Mouse (Mus musculus): ENCODE data around the gene Rab32.
"Not testable (repeated sequence)": the region's sequence is repeated elsewhere in the genome, so short reads cannot be mapped to it uniquely, and the experiment has no call there.

The Rab32 gene

DNA sequence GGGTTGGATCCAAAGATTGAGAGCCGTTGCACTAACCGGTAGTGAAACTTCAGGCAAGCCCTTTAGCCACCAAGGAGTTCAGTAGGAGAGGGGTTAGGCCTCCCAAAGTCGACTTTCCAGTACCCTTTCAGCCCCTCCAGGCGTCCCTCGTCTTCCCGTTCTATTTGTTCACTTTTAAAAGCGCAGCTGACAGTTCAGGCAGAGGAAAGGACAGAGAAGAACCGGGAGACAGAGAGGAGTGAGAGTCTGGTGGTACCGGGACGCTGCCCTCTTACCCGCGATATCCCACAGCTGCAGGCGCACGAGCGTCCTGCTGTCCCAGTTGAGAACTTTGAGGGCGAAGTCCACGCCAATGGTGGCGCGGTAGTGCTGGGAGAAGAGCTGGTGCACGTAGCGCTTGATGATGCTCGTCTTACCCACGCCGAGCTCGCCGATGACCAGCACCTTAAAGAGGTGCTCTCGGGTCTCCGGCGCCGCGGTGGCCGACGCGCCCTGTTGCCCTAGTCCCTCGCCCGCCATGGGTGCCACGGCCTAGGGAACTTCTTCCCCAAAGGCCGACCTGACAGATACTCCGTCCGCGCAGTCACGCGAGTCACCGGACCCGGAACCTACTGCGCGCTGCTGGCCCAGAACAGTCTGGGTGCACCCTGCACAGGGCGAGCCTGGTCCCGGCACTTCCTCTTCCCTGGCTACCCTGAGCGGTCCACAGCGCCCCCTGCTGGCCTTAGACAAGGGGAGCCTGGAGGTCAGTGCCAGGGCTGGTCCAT is at the start of gene Rab32:
TSS of gene Rab32 (minus strand) at position 696 of the 767 bp plus-strand sequence.
- no peaks in the 10 kb centered on the region for H3K36me3 ChIP-seq (ENCODE audit: insufficient read depth, low read length)
- TF ChIP-seq POU5F1 (IDR thresholded peaks at IDR 0.05; ENCODE audit: borderline replicate concordance, low read length) (no peak), NANOG (IDR thresholded peaks at IDR 0.05; ENCODE audit: borderline replicate concordance, low read length) (no peak), CTCF (conservative IDR thresholded peaks at IDR 0.05; ENCODE audit: low read length) (peak; percentile 80)
- peaks cover 3% of the 10 kb centered on the region; the same call in 1 of the 2 replicates for H3K9me3 ChIP-seq (ENCODE audit: low read length)
- H3K4me3 ChIP-seq (replicated peaks; ENCODE audit: low read length), result peak within 1 kb of the TSS; percentile 83
- peaks cover 20% of the 10 kb centered on the region for H3K27me3 ChIP-seq (ENCODE audit: insufficient read depth, low read length)
- peaks cover 4% of the 10 kb centered on the region; the same call in 1 of the 2 replicates for H3K4me1 ChIP-seq (replicated peaks; ENCODE audit: low read depth, low read length)

GRCm38 (mm10) chr10:10600771-10601170 is 42.7 kb upstream of the Rab32 start:
- Histone ChIP-seq H3K36me3 (ENCODE audit: insufficient read depth, low read length) (no peaks in the 10 kb centered on the region), H3K4me3 (replicated peaks; ENCODE audit: low read length) (no peak overlapping the region), H3K9me3 (ENCODE audit: low read length) (no peaks in the 10 kb centered on the region), H3K27me3 (ENCODE audit: insufficient read depth, low read length) (no peaks in the 10 kb centered on the region), H3K4me1 (replicated peaks; ENCODE audit: low read depth, low read length) (no peaks in the 10 kb centered on the region)
- TF ChIP-seq CTCF (conservative IDR thresholded peaks at IDR 0.05; ENCODE audit: low read length) (no peak), POU5F1 (IDR thresholded peaks at IDR 0.05; ENCODE audit: borderline replicate concordance, low read length) (no peak), NANOG (IDR thresholded peaks at IDR 0.05; ENCODE audit: borderline replicate concordance, low read length) (no peak)

GRCm38 (mm10) chr10:10597495-10597894 is 39.4 kb upstream of the Rab32 start:
- H3K4me3 ChIP-seq (replicated peaks; ENCODE audit: low read length); H3K4me1 ChIP-seq (replicated peaks; ENCODE audit: low read depth, low read length); H3K9me3 ChIP-seq (ENCODE audit: low read length); H3K27me3 ChIP-seq (ENCODE audit: insufficient read depth, low read length); H3K36me3 ChIP-seq (ENCODE audit: insufficient read depth, low read length): not testable (repeated sequence)

DNA sequence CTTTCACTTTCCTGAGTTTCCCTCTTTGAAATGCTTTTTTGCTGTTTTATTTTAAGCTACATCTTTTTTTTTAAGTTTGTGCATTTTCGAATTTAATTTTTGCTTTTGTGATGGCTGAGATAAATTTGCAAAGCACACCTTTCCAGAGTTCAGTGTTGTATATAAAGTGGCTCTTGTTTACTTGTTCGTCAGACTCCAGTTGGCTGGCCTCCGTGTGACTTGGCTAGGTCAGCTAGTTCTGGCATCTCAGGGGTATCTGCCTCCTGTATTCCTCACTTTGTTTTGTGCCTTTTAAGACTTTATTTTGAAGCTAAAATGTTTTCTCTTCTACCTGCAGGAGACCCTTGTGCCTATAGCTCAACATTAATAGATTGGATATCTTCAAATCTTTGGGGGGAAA is 22.7 kb upstream of the Rab32 start:
- Histone ChIP-seq H3K9me3 (ENCODE audit: low read length) (peaks cover 24% of the 10 kb centered on the region), H3K4me1 (replicated peaks; ENCODE audit: low read depth, low read length) (no peaks in the 10 kb centered on the region), H3K4me3 (replicated peaks; ENCODE audit: low read length) (no peak overlapping the region), H3K36me3 (ENCODE audit: insufficient read depth, low read length) (no peaks in the 10 kb centered on the region), H3K27me3 (ENCODE audit: insufficient read depth, low read length) (no peaks in the 10 kb centered on the region)
- TF ChIP-seq CTCF (conservative IDR thresholded peaks at IDR 0.05; ENCODE audit: low read length), result no peak
- TF ChIP-seq POU5F1 (IDR thresholded peaks at IDR 0.05; ENCODE audit: borderline replicate concordance, low read length), result no peak
- TF ChIP-seq NANOG (IDR thresholded peaks at IDR 0.05; ENCODE audit: borderline replicate concordance, low read length), result no peak

DNA sequence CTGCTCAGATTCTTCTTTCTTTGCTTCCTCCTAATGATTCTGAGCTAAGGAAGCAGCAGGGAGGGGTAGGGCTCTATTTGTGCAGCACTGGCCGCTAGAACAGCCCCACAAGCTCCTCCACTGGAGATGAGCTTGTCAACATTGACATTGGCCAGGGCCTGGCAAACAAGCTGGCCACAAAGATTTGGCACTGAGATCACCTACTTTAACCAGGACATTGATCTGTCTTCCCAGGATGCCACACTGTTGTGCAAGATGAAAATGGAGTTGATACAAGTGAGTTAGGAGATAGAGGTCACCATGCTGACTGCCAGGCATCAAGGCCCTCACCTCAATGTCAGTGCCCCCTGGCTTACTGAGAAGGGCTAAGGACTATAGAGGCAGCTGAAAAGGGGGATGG is 21.8 kb upstream of the Rab32 start:
- Histone ChIP-seq H3K9me3 (ENCODE audit: low read length) (peaks cover 24% of the 10 kb centered on the region), H3K4me3 (replicated peaks; ENCODE audit: low read length) (no peak overlapping the region), H3K27me3 (ENCODE audit: insufficient read depth, low read length) (no peaks in the 10 kb centered on the region), H3K36me3 (ENCODE audit: insufficient read depth, low read length) (no peaks in the 10 kb centered on the region), H3K4me1 (replicated peaks; ENCODE audit: low read depth, low read length) (no peaks in the 10 kb centered on the region)
- TF ChIP-seq NANOG (IDR thresholded peaks at IDR 0.05; ENCODE audit: borderline replicate concordance, low read length) (no peak), POU5F1 (IDR thresholded peaks at IDR 0.05; ENCODE audit: borderline replicate concordance, low read length) (no peak), CTCF (conservative IDR thresholded peaks at IDR 0.05; ENCODE audit: low read length) (no peak)

DNA sequence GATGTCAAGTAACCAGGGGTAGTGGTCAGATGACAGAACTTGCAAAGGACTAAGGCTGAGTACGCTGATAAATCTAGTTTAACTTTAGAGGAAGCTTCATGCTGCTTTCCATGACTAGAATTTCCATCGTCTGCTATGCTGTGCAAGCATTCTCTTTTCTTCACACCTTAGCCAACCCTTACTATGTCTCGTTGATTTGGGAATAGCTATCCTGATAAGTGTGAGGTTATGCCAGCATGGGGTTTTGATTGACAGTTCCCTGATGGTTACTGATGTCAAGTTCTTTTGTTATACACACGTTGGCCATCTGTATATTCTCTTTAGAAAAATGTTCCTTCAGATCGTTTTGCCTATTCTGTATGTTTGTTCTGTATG is 259 bp upstream of the Rab32 start:
- no peak for TF ChIP-seq NANOG (IDR thresholded peaks at IDR 0.05; ENCODE audit: borderline replicate concordance, low read length)
- no peak for TF ChIP-seq POU5F1 (IDR thresholded peaks at IDR 0.05; ENCODE audit: borderline replicate concordance, low read length)
- TF ChIP-seq CTCF (conservative IDR thresholded peaks at IDR 0.05; ENCODE audit: low read length), result no peak

DNA sequence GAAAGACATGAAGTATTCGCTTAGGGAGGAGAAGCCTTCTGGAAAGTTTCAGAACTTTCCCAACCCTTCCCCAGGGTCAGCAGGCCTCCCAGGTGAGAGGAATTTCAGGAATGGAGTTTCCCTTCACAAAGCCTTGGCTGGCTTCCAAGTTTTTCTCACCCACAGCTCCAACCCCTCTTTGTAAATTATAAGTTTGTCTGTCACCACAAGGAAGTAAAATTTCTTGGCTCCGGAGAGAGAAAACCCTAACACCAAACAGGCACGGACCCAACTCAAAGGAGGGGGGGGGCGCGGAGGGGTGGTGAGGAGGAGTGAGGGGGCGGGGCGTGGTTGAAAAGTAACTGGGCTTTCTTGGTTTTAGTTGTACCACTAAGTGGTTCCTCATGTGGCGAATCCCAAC is 980 bp downstream of the Rab32 start:
- Histone ChIP-seq H3K27me3 (ENCODE audit: insufficient read depth, low read length) (peaks cover 20% of the 10 kb centered on the region), H3K4me3 (replicated peaks; ENCODE audit: low read length) (no peak overlapping the region), H3K9me3 (ENCODE audit: low read length) (peaks cover 3% of the 10 kb centered on the region; the same call in 1 of the 2 replicates), H3K36me3 (ENCODE audit: insufficient read depth, low read length) (no peaks in the 10 kb centered on the region), H3K4me1 (replicated peaks; ENCODE audit: low read depth, low read length) (peaks cover 4% of the 10 kb centered on the region; the same call in 1 of the 2 replicates)
- no peak for TF ChIP-seq CTCF (conservative IDR thresholded peaks at IDR 0.05; ENCODE audit: low read length)
- TF ChIP-seq NANOG (IDR thresholded peaks at IDR 0.05; ENCODE audit: borderline replicate concordance, low read length), result no peak
- TF ChIP-seq POU5F1 (IDR thresholded peaks at IDR 0.05; ENCODE audit: borderline replicate concordance, low read length), result no peak

More for the DNA sequence above, 259 bp upstream of the Rab32 start:
- Histone ChIP-seq H3K27me3 (ENCODE audit: insufficient read depth, low read length) (peaks cover 20% of the 10 kb centered on the region), H3K36me3 (ENCODE audit: insufficient read depth, low read length) (no peaks in the 10 kb centered on the region), H3K4me1 (replicated peaks; ENCODE audit: low read depth, low read length) (peaks cover 4% of the 10 kb centered on the region; the same call in 1 of the 2 replicates), H3K4me3 (replicated peaks; ENCODE audit: low read length) (peak overlapping the region; percentile 83), H3K9me3 (ENCODE audit: low read length) (peaks cover 3% of the 10 kb centered on the region; the same call in 1 of the 2 replicates)

DNA sequence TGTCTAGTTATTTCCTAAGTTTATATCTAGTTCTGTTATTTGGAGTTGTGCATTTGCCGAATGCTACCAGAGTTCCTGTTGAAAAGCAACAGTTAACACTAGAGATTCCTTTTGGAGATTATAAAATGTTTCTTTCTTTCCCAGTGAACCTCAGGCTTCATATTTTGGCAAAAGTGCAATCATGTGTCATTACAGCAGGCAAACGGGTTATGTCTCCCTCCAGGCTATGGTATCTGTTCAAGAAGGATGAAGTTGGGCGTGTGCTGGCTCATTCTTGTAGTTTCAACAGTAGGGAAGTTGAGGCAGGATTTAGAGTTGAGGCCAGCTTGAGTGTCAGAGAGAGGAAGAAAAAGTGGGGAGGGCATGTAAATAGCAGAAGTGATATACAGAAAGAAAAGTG is 2.4 kb downstream of the Rab32 start:
- no peak for TF ChIP-seq CTCF (conservative IDR thresholded peaks at IDR 0.05; ENCODE audit: low read length)
- TF ChIP-seq NANOG (IDR thresholded peaks at IDR 0.05; ENCODE audit: borderline replicate concordance, low read length), result no peak
- TF ChIP-seq POU5F1 (IDR thresholded peaks at IDR 0.05; ENCODE audit: borderline replicate concordance, low read length), result no peak
- Histone ChIP-seq H3K36me3 (ENCODE audit: insufficient read depth, low read length) (no peaks in the 10 kb centered on the region), H3K27me3 (ENCODE audit: insufficient read depth, low read length) (peaks cover 17% of the 10 kb centered on the region), H3K4me1 (replicated peaks; ENCODE audit: low read depth, low read length) (peaks cover 4% of the 10 kb centered on the region; the same call in 1 of the 2 replicates), H3K9me3 (ENCODE audit: low read length) (no peaks in the 10 kb centered on the region), H3K4me3 (replicated peaks; ENCODE audit: low read length) (no peak overlapping the region)

GRCm38 (mm10) chr10:10555221-10555620 is 2.8 kb downstream of the Rab32 start:
- H3K9me3 ChIP-seq (ENCODE audit: low read length), result no peaks in the 10 kb centered on the region
- H3K27me3 ChIP-seq (ENCODE audit: insufficient read depth, low read length), result peaks cover 17% of the 10 kb centered on the region
- H3K4me1 ChIP-seq (replicated peaks; ENCODE audit: low read depth, low read length), result peaks cover 4% of the 10 kb centered on the region; the same call in 1 of the 2 replicates
- no peak for TF ChIP-seq CTCF (conservative IDR thresholded peaks at IDR 0.05; ENCODE audit: low read length)
- TF ChIP-seq NANOG (IDR thresholded peaks at IDR 0.05; ENCODE audit: borderline replicate concordance, low read length), result no peak
- no peak for TF ChIP-seq POU5F1 (IDR thresholded peaks at IDR 0.05; ENCODE audit: borderline replicate concordance, low read length)
- no peaks in the 10 kb centered on the region for H3K36me3 ChIP-seq (ENCODE audit: insufficient read depth, low read length)
- H3K4me3 ChIP-seq (replicated peaks; ENCODE audit: low read length), result no peak overlapping the region
